Mouse (Mus musculus) heart, embryonic 14.5 days (tissue): Measurements from ENCODE around the gene Abhd18. TPM values are rescaled to one million over a fixed set of nuclear protein-coding genes. Genes with fewer than 3 reads are reported as not detected.

Experiments used
- ATAC-seq: fragments of 200-750 bp; cut with Nextera tagmentation; 2 replicates; pipeline ENCODE4 v1.8.0; 2017; ENCODE audit warnings: low read depth, moderate TSS enrichment; ENCODE audit not compliant: insufficient number of reproducible peaks, insufficient read depth, low FRiP score
- H3K27ac ChIP-seq, 2 experiments: fragments of 200-500 bp in 1 of 2; fragments of 300-500 bp in 1 of 2; sonication (generic) in 1 of 2; replicated peaks in 1 of 2; 2 replicates each; pipeline ENCODE4 v1.5.1; 2012 to 2014; ENCODE audit warnings: low read depth in 2 of 2, low read length in 2 of 2, control low read depth in 1 of 2, mild to moderate bottlenecking in 1 of 2, mixed read lengths in 1 of 2; ENCODE audit not compliant: control insufficient read depth in 1 of 2, insufficient read depth in 1 of 2
- H3K27me3 ChIP-seq: fragments of 300-500 bp; sonication (generic); 2 replicates; pipeline ENCODE4 v1.6.1; 2014; ENCODE audit warnings: mild to moderate bottlenecking, low read length, control low read depth; ENCODE audit not compliant: control insufficient read depth, insufficient read depth
- H3K36me3 ChIP-seq: fragments of 300-500 bp; sonication (generic); 2 replicates; pipeline ENCODE4 v1.6.1; 2014; ENCODE audit warnings: mild to moderate bottlenecking, control low read depth, low read length, mixed read lengths; ENCODE audit not compliant: control insufficient read depth, insufficient read depth
- H3K4me1 ChIP-seq, 2 experiments: fragments of 200-500 bp in 1 of 2; fragments of 300-500 bp in 1 of 2; sonication (generic) in 1 of 2; 2 replicates each; pipeline ENCODE4 v1.6.1; 2012 to 2014; ENCODE audit warnings: low read length in 2 of 2, control low read depth in 1 of 2, mixed read lengths in 1 of 2; ENCODE audit not compliant: control insufficient read depth in 2 of 2, insufficient read depth in 2 of 2
- H3K4me2 ChIP-seq: fragments of 300-500 bp; sonication (generic); 2 replicates; pipeline ENCODE4 v1.6.1; 2014; ENCODE audit warnings: mild to moderate bottlenecking, low read length
- H3K4me3 ChIP-seq, 2 experiments: fragments of 200-500 bp in 1 of 2; fragments of 300-500 bp in 1 of 2; sonication (generic) in 1 of 2; 2 replicates each; pipeline ENCODE4 v1.5.1; 2012 to 2014; ENCODE audit warnings: low read length in 2 of 2, mild to moderate bottlenecking in 2 of 2, control low read depth in 1 of 2, low read depth in 1 of 2, moderate library complexity in 1 of 2; ENCODE audit not compliant: control insufficient read depth in 1 of 2, insufficient read depth in 1 of 2
- H3K9ac ChIP-seq: fragments of 300-500 bp; sonication (generic); 2 replicates; pipeline ENCODE4 v1.6.1; 2014; ENCODE audit warnings: mild to moderate bottlenecking, low read length
- H3K9me3 ChIP-seq: fragments of 300-500 bp; sonication (generic); 2 replicates; pipeline ENCODE4 v1.6.1; 2016; ENCODE audit warnings: low read length, control low read depth; ENCODE audit not compliant: control insufficient read depth
- WGBS: fragments of 180-500 bp; shearing (Covaris S2); extraction: QIAGEN DNeasy Blood & Tissue Kit; methylation state at CpG from one replicate; pipeline ENCODE4 v1.1.7; 2014; 5-methylcytosine and 5-hydroxymethylcytosine counted together
- polyA plus RNA-seq: library from polyadenylated mRNA; unstranded; fragments of >200 nt; fragmentation: Nextera tagmentation; extraction: Ambion mirVana; gene quantifications from 2 replicates; pipeline ENCODE4 v1.2.1, GENCODE M21; 2014

Abhd18 gene
- polyA plus RNA-seq, 1 experiment from 2014 or later = 18.9 TPM

- Histone ChIP-seq H3K4me3 (peak overlapping the region; percentile 71 to 82), H3K4me1 (peaks cover 2 to 11% of the 10 kb centered on the region in 2 experiments; a peak in 2 of 4 replicates), H3K4me2 (peak overlapping the region; percentile 97), H3K36me3 (no peaks in the 10 kb centered on the region), H3K27ac (peak overlapping the region; percentile 40 to 91), H3K9me3 (no peaks in the 10 kb centered on the region), H3K27me3 (no peaks in the 10 kb centered on the region), H3K9ac (peak overlapping the region; percentile 85)
- ATAC-seq = peak; percentile 14; the same call in 1 of the 2 replicates
- 0% methylated on average over 68 of the region's 118 CpGs for WGBS
These were observed 103.3 kb downstream of the Abhd18 start for GRCm38 (mm10) chr3:40949903-40950600.

DNA sequence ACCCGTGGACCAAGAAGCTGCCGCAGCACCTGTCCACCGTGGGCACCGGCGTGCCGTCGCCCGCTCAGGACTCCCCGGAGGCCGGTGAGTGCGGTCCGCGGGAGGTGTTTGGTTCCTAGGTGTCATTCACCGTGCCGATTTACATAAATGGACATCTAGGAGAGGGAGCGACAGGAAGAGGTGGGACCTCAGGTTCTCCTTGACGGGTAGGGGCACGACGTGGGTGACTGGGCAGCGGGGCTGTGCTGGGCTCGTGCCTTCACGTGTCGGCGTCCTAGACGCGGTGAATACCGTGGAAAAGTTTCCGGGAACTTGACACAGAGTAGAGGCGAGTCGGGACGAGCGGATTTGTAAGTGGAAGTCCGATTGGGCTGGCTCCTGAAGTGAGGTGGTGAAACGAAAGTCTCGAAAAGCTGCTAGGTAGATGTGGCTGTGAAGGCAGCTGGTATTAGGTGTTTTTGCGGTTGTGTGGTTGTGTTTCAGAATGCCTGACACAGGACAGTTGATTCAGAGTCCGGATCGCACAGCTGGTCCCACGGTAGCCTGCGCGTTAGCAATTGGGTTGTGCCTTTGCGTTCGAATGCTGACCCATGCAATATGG is 103.9 kb downstream of the Abhd18 start:
- Histone ChIP-seq H3K9me3 (no peaks in the 10 kb centered on the region), H3K27ac (peak overlapping the region; percentile 40 to 91), H3K4me1 (peaks cover 2 to 11% of the 10 kb centered on the region in 2 experiments; a peak in 2 of 4 replicates), H3K9ac (peak overlapping the region; percentile 85), H3K4me2 (peak overlapping the region; percentile 97), H3K4me3 (peak overlapping the region; percentile 71 to 82), H3K36me3 (no peaks in the 10 kb centered on the region), H3K27me3 (no peaks in the 10 kb centered on the region)
- under 1% methylated on average over 43 of the region's 43 CpGs for WGBS
- 0 out of 2 replicates have a peak, but pooled peaks have one; percentile 4 for ATAC-seq

DNA sequence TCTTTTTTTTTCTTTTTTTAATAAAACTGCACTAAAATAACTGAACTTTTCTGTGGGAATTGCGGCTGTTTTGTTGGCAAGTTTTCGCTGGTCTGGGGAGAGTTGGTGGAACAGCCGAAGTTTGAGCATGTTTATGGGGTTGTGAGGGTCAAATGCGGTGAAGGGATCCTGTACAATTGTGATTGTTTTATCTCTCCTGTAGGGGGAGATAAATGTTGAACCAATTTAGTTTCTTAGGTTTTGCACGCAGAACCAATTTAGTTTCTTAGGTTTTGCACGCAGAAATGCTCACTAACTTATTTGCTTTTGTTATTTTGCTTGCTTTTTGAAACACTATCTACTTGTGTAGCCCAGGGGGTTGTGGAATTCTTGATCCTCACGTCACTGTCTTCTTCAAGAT is 104.6 kb downstream of the Abhd18 start:
- no peaks in the 10 kb centered on the region for H3K36me3 ChIP-seq
- WGBS = 12% methylated on average over 7 of the region's 7 CpGs
- ATAC-seq = no peak
- peak overlapping the region; percentile 71 to 82 for H3K4me3 ChIP-seq
- peak overlapping the region; percentile 85 for H3K9ac ChIP-seq
- no peaks in the 10 kb centered on the region for H3K9me3 ChIP-seq
- peaks cover 2 to 11% of the 10 kb centered on the region in 2 experiments; a peak in 2 of 4 replicates for H3K4me1 ChIP-seq
- H3K27ac ChIP-seq = peak overlapping the region in 1 of 2 experiments; percentile 91; a peak in 1 of 4 replicates
- H3K4me2 ChIP-seq = peak overlapping the region; percentile 97
- H3K27me3 ChIP-seq = no peaks in the 10 kb centered on the region

GRCm38 (mm10) chr3:40952606-40953005 is 105.8 kb downstream of the Abhd18 start:
- H3K36me3 ChIP-seq = no peaks in the 10 kb centered on the region
- no peak for ATAC-seq
- H3K9me3 ChIP-seq = no peaks in the 10 kb centered on the region
- peaks cover 2 to 11% of the 10 kb centered on the region in 2 experiments; a peak in 2 of 4 replicates for H3K4me1 ChIP-seq
- no peak overlapping the region for H3K27ac ChIP-seq
- H3K27me3 ChIP-seq = no peaks in the 10 kb centered on the region
- H3K4me2 ChIP-seq = no peak overlapping the region
- no peak overlapping the region for H3K4me3 ChIP-seq
- no peak overlapping the region for H3K9ac ChIP-seq

DNA sequence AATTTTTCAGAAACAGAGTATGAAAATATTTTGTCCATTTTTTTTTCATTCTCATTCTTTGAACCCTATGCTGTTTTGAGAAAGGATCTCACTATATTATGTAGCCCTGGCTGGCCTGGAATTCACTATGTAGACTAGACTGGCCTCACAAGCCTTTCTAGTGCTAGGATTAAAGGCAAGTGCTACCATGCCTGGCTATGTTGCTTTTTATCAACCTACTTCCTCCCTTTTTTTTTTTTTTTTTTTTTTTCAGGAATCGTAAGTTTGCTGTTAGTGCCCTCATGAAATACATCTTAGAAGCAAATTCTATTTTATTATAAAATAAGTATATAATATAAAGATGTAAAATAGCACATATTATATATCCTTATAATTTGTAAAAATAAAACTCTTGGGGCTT is 108.0 kb downstream of the Abhd18 start:
- Histone ChIP-seq H3K27me3 (no peaks in the 10 kb centered on the region), H3K4me2 (no peak overlapping the region), H3K4me1 (peaks cover 0 to 7% of the 10 kb centered on the region in 2 experiments; a peak in 1 of 4 replicates), H3K9ac (no peak overlapping the region), H3K4me3 (no peak overlapping the region), H3K9me3 (no peaks in the 10 kb centered on the region), H3K36me3 (no peaks in the 10 kb centered on the region), H3K27ac (no peak overlapping the region)
- no peak for ATAC-seq
- 58% methylated on average over 1 of the region's 1 CpGs for WGBS

GRCm38 (mm10) chr3:40958831-40959230 is 112.1 kb downstream of the Abhd18 start:
- no peaks in the 10 kb centered on the region for H3K9me3 ChIP-seq
- no peak overlapping the region for H3K4me3 ChIP-seq
- ATAC-seq = no peak
- no peak overlapping the region for H3K27ac ChIP-seq
- no peaks in the 10 kb centered on the region for H3K27me3 ChIP-seq
- H3K4me2 ChIP-seq = no peak overlapping the region
- no peaks in the 10 kb centered on the region for H3K36me3 ChIP-seq
- no peak overlapping the region for H3K9ac ChIP-seq
- no peaks in the 10 kb centered on the region for H3K4me1 ChIP-seq

GRCm38 (mm10) chr3:40980758-40981157 is 134.0 kb downstream of the Abhd18 start:
- Histone ChIP-seq H3K27me3 (no peaks in the 10 kb centered on the region), H3K27ac (no peak overlapping the region), H3K4me2 (no peak overlapping the region), H3K9me3 (no peaks in the 10 kb centered on the region), H3K4me1 (no peaks in the 10 kb centered on the region), H3K9ac (no peak overlapping the region), H3K36me3 (no peaks in the 10 kb centered on the region), H3K4me3 (no peak overlapping the region)
- no peak for ATAC-seq
